Mouse (Mus musculus): ENCODE data around the gene Acly.

DNA sequence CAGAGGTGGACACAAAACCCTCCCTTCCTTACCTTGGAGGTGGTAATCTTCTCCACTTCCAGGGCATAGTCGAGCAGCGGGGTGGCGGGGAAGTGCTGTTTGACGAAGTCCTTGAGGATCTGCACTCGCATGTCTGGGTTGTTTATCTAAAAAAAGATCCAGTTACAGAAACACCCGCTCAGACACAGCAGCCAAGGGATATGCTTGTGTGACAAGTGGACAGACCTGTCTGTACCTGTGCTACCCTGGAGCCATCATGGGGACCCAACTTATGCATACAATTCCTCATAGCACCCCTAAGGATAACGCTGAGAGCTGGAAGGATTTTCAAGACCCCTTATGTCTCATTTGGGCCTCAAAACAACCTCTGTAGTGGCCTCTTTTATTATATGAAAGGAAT, 48.6 kb downstream of the Acly start:
- no peak for TF ChIP-seq EP300 (IDR thresholded peaks at IDR 0.05; ENCODE audit: low read length)
- TF ChIP-seq CTCF (conservative IDR thresholded peaks at IDR 0.05 in 1 of 2, IDR thresholded peaks at IDR 0.05 in 1 of 2; ENCODE audit: low read depth in 2 of 2, low read length in 2 of 2), result no peak
- no peak for TF ChIP-seq NELFE (IDR thresholded peaks at IDR 0.05; ENCODE audit: low read depth, low read length)
- TF ChIP-seq MAX (IDR thresholded peaks at IDR 0.05; ENCODE audit: low read length), result no peak
- no peak for TF ChIP-seq POLR2A (IDR thresholded peaks at IDR 0.05; ENCODE audit: low read depth, low read length)
- no peak for TF ChIP-seq HCFC1 (IDR thresholded peaks at IDR 0.05; ENCODE audit: low read depth, low read length)
- TF ChIP-seq USF2 (conservative IDR thresholded peaks at IDR 0.05; ENCODE audit: low read depth, low read length), result no peak
- no peak for TF ChIP-seq UBTF (IDR thresholded peaks at IDR 0.05; ENCODE audit: low read depth, low read length)
- TF ChIP-seq MEF2A (IDR thresholded peaks at IDR 0.05; ENCODE audit: borderline replicate concordance, low read depth, low read length), result no peak
- no peak for TF ChIP-seq SIN3A (IDR thresholded peaks at IDR 0.05; ENCODE audit: low read length)

All from CH12.LX (cell line).